Mouse (Mus musculus): ENCODE results near the gene Mad2l2.

The Mad2l2 gene

DNA sequence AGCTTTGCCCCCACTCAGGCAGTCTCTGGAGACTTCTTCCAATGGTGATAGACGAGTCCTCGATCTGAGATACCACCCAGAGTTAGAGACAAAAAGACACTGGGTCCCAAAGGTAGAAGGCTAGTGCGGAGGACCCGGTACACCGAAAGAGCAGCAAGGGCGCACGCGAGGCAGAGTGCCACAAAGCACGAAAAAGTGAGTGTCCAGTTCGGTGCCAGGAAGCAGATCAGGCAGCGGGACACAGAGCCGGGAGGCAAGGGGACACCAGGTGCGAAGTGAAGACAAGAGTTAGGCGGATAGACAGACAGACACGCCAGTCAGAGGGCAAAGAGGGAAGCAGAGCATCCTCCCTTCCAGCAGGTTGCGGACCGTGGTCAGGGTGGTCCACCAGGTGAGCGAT lies at the start of gene Mad2l2:
TSS of gene Mad2l2 (plus strand) at position 252 of the 400 bp plus-strand sequence.
- DNase-seq = no peak

DNA sequence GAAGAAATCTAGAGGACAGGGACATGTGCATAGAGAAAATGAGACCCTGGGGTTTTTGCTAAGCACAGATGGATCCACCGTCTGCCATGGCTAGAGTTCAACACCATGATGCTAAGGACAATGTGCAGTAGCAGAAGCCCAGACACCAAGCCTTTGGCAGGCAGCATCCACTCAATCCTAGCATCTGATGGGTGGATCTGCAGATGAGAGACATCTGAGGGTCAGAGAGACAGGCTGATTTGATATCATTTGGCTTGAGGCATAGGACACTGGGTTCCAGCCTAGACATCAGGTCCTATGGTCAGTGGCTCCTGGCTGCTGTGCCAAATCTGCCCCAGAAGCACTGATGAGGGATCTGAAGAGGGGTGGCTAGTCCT lies 49.6 kb upstream of the Mad2l2 start:
- no peak for DNase-seq

DNA sequence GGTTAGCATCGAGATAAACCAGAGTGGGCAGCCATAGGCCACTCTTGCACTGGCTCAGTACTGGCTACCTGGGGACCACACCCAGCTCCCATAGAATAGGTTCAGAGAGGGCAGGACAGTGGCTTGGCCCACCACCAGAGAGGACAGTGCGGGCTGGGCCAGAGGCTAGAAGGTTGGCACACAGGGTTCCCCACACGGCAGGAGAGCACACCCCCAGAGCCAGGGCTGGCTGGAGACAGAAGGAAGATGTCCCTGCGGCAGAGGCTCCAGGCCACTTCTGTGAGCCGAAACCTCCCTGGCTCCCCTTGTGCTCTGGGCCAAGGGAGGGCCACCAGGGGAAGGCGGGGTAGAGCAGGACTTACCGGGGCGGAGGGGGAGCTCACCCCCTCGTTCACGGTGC lies 49.0 kb upstream of the Mad2l2 start:
- no peak for DNase-seq

DNA sequence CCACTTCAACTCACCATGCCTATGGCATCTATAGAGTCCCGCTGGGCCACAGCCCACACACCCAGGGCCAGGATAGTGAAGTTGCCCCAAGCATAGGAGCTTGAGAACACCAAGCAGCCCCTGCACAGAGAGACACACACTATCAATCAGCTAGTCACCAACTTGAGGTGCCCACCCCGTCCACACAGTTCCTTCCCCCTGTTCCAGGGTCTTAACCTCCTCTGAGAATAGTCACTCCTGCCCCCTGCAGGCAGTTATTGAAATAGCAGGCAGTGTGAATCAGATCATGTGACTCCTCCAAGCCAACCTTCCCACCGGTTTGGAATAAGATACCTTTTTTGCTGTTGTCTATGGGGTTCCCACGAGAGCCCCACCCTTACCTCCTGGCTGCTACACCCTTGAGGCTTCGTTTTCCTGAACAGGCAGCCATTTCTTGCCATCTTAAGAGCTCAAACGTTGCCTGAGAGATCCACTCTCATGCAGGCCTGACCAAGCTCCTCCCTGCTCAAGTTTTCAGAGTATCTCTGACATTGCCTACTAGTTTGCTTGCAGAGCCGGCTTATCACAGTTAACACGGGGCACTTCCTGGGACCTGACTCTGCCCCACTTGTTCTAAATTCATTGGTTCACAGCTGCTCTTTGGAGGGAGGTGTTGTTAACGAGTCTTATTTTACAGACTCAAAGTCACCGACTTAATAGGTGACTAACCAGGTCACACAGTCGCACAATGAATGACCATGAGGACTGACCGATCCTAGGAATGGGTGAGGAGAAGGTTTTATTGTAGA lies 47.7 kb upstream of the Mad2l2 start:
- DNase-seq = peak; percentile 45 to 69

DNA sequence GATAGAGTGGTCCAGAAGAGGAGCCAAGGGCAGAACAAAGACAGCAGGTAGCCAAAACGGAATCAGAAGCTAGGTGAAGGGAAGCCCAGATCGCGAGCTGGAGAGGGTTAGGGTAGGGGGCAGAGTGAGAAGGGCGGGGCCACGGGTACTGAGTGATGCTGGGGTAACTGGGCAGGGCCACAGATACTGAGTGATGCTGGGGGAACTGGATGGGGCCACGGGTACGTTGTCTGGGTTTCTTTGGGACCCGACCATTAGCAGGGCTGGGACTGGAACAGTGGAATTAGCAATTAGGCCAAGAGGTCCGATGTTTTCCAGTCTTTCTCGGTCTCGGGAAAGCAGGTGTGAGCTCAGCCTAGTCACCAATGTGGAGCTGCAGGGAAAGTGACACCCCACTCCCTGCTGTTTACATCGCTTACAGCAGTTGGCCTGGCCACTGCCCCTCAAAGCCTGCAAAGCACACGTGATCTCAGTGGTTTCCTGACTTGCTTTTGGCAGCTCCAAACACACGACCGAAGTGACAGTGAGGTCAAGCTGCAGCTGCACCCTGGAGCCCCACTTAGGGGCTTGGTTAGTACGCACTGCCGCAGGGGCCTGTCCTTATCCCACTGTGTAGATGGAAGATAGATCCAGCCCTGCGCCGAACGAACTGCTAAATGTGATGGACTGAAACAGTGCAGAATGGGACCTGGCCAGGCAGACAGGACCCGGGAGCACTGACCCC lies 46.8 kb upstream of the Mad2l2 start:
- peak; percentile 47 to 70 for DNase-seq

DNA sequence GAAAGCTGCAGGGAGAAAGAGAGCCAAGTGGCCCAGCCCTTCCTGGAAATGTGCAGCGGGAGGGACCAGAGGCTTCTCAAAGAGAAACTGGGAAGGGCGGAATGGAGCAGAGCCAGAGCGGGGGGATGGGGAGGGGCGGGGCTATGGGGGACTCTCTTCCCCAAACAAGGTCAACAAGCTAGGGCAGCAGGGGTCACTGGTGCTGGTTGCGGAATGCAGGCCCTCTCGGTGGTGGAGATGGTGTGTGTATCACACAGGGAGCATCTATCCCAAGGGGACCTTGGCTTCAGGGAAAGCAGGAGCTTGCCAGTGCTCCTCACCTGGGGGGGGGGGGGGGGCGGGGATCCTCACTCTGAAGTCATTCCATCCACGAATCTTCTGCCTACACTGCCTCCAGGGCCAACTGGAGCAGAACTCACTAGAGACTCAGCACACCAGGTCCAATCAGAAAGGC lies 45.9 kb upstream of the Mad2l2 start:
- DNase-seq = no peak

DNA sequence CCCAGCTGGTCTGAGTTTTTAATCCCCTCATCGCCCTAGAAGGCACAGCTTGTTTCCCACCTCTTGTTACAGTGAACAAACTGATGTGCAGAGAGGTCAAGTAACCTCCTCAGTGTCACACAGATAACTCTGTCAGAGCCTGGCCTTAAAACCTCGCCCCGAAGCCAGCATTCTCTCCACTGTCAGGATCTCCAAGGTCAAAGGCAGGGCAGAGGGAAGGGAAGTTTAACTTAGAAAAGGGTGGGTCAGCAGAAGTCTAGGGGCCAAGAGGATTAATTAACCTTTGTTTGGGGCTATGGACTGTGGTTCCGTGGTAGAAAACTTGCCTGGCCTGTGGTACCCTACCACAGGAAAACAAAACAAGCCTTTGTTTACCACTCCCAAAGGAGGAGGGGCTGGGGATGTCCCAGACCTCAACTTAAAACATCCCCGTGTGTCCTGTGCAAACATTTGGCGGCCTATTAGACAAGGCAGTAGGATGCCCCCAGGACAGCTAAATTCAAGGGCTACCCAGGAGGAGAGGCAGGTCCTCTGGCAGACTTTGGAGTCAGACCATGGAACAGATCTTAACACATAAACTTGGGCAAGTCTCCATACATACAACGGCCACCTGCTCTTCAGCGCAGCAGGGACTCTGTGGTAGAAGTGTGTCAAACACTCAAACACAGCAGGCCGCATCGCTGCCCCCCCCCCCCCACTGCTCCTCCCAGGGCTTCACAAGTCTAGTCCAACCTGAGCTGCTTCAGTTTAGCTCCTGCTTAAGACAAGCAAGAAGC lies 44.9 kb upstream of the Mad2l2 start:
- peak in 1 of 2 experiments; percentile 57 for DNase-seq

DNA sequence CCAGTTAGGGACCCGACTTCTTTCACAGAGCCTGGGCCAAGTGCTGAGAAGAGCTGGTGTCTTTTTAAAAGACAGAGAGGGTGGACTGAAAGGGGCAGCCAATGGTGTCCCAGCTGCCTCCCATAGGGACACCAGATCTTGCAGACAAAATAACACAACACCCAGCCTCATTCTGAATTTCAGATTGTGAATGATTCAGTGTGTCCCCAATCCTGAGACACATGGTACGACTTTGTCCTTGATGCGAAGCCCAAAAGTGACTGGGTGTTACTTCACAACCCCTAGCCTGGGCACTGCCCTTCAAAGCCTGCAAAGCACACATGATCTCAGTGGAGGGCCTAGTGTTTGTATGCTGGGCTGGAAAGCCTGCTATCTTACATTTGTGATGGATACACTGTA lies 44.3 kb upstream of the Mad2l2 start:
- no peak for DNase-seq

DNA sequence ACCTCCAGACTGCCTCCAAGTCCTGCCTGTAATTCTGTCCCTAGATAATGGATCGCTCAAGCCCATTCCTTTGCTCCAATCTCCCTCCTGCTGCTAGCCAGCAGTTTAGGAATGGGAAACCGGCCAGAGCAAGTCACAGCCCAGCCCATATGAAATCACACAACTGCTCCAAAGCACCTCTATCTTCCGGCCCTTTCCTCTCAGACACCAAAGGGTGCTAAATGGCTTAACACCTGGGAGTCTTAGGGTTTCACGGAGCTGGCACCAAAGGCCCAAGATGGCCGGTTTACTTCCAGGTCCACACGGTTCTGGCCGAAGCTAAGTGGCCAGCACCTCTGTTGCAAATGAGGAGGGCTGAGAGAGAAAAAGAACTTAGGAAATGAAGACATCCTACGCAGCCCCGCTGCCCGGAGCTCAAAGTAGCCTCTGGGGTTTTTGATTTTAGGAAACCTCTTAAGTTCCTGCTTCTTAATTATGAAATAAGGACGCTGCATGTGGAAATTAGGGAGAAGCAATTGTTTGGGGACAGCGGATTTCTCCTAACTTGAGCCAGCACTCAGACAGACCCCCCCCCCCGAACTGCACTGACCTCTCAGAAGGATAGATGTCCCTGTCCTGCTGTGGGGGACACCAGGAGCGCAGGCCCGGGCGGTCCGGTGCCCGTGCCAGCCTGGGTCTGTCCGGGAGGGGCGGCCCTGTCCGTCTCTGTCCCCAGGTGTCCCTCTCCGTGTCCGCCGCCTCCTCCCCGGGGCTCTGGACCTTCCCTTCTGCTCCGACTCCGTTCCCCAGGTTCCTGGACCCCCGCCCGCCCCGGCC lies 42.9 kb upstream of the Mad2l2 start:
- no peak for DNase-seq

DNA sequence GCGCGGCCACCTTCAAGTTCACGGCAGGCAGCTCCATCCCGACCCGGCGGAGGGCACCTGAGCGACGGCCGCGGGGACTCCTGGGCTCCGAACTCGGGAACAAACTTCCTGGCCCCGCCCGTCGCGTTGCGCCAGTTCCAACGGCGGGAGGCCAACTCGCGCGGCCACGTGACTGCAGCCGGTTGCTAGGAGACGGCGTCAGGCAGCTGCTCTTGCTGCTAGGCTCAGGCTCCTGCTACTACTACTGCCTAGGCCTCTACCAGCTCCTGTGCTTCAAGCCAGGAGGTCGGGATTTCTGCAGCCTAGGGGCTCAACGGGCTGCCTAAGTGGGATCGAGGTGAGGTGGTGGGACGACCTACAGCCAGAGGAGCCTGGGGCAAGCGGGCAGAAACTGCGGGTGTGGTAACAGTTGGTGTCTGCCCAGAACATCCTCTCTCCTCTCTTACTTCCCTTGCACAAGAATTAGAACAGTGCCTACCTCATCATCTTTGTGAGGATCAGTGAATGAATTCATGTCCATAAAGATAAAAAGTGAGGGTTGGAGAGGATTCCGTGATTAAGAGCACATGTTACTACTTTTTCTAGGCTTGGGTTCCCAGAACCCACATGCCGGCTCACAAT lies 42.2 kb upstream of the Mad2l2 start, which contains the start of gene Agtrap:
TSS of gene Agtrap (minus strand) at position 125 of the 621 bp plus-strand sequence.
- DNase-seq = peak; percentile 95 to 96

DNA sequence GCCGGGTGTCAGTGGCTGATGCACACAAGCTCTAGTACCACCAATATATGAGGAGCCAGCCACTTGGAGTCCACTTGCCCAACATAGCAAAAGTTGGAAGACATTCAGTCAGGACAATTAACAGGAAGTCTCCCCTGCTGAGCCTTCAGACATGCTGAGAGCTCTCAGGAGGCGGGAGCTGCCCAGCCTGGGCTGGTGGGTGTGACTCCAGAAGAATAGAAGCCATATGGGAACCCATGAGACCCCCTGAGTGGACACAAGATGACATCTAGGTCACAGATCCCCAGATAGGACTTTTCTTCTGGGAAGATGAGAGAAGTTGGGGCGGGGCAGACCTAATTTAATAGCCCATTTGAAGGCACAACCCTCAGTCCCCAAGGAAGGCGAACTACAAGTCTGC lies 41.0 kb upstream of the Mad2l2 start:
- DNase-seq = no peak

DNA sequence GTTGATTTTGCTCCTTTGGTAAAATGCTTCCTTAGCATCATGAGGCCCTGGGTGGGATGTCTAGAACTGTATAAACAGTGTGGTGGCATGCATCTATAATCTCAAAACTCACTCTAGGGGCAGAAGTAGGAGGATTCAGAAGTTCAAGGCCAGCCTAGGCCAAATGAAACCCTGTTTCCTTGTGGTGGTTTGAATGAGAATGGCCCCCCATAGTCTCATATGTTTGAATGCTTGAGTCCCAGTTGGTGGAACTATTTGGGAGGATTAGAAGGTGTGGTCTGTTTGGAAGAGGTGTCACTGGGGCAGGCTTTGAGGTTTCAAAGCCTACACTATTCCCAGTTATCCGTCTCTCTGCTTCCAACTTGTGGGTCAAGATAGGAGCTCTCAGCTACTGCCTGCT lies 39.0 kb upstream of the Mad2l2 start:
- DNase-seq = no peak

DNA sequence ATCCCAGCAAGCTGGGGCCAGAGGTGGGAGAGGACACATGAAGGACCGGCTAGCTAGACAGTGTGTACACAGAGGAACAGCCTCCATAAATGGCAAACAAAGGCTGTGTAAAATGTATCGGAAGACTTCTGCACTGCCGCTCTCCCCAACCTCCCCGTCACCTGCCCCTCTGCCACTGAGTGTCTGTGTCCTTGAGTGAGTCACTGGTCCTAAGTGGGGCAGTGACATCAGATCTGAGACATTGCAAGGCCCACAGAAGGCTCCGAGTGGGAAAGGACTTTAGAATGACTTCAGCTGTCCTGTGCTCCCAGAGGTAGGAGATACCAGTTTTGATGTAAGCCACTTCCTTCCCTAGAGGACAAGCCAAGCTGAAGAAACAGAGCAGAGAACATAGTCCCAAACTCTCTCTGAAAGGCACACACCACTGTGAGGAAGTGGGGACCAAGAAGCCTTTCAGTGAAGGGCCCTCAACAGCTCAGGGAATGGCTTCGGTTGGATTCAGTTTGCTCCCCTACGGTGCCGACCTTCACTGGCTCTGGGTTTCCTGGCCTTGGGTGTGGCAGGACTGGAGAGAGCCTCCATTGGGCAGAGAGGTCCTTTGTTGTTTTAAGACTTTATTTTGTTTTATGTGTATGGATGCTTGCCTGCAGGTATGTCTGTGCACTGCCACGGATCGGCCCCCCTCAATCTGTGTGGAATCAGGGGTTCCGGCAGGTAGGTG lies 37.5 kb upstream of the Mad2l2 start:
- no peak for DNase-seq

DNA sequence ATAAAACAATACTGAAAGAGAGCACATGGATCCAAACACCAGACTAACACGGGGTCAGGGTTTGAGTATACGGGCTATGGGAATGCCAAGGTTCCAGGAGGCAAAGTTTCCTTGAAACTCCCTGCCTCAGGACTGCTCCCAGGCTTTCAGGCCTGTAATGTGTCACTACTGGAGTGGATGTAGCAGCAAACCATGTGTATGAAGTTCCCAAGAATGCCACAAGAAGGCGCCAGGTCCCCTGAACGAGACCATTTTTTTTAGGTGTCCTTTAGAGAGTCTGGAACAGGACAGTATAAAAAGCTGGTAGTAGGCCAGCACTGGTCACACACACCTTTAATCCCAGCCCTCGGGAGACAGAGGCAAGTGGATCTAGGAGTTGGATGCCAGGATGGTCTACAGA lies 36.0 kb upstream of the Mad2l2 start:
- no peak for DNase-seq

DNA sequence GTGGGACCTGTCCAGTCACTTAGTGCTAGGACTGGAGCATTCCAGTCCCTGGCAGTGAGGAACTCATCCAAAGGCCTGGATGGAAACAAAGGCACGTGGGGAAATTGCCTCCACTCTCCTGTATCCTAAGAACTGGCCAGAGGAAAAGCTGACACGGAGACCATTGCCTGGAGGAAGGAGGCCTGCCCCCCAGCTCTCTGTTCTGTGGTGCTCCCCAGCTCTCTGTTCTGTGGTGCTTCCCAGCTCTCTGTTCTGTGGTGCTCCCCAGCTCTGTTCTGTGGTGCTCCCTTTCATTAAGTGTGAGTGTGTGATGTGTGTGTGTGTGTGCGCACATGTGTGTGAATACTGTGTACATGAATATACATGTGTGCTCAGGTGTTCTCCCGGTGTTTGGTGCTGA lies 35.1 kb upstream of the Mad2l2 start:
- DNase-seq = no peak

DNA sequence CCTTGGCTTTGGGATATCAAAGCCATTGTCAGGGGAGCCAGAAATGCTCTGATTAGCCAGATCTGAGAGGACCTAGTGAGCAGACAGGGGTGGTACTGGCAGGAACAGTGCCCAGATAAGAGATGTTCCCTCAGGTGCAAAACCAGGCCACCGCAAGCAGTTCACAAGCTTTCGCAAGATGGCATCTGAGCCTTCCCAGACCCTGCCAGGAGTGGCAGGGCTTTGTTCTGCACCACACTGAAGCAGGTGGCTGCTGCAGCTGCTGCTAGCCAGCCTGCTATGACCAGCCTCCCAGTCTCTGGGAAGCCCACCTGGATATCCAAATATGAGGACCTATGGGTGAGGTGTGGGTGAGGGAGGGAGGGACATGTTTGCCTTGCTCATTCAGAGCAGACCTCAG lies 32.2 kb upstream of the Mad2l2 start:
- peak; percentile 71 to 78 for DNase-seq

DNA sequence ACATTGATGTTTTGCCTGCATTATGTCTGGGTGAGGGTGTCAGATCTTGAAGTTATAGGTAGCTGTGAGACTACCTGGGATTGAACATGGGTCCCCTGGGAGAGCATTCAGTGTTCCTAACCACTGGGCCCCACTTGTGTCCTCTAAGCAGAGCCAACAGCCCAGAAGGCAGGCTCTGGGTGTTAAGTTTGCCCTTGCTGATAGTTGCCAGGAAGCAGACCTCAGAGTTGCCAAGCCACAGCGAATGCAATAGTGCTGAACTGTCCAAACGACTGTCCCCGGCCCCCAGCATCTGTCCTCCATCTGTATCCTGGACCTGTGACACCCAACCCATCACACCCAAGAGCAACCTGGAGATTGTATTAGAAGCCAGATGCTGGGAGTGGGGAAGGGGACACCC lies 31.5 kb upstream of the Mad2l2 start:
- DNase-seq = no peak

DNA sequence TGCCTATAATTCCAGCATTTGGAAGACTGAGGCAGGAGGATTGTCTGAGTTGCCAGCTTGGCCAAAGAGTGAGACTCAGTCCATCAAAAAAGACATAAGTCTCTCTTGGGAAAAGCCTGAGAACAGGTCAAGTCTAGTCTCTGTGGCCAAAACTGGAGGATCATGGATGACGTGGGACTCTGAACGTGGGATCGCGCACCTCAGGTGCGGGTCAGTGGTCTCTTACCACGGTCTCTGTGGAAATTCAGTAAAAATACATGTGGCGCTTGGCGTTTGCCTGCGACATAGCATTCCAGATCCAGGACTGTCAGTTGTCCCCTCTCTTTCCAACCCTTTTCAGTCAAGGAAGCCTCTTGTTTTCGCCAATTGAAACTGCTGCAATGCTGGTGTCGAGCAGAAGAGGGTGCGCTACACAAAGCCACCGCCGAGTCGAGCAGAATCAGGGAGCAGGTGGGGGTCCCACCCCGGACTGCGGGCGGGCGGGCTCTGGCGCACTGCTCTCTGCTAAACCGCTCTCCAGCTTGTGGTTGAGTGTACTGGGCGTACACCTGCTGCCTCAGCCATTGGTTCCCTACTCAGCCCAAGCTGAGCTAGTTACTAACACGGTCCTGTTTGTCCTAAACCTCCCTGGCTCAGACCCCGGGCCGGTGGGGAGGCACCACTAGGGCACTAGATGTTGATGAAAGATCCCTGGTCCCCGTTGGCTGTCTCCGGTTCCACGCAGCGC lies 28.2 kb upstream of the Mad2l2 start:
- DNase-seq = peak; percentile 84

DNA sequence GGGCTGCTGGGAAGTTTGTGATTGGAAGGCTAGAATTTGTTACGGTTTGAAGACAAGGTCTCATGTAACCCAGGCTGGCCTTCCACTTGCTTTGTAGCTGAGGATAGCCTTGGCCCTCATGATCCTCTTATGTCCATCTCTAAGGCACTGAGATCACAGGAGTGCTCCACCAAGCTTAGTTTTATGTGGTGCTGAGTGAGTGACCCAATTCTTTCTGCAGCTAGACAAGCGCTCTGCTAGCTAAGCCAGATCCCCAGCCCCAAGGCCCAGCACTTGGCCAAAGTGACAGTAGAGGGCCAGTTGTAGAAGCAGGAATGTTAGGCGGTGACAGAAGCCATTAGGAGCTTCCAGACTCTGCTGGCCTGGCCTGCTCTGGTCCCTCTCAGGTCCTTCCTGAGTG lies 26.0 kb upstream of the Mad2l2 start:
- no peak for DNase-seq

DNA sequence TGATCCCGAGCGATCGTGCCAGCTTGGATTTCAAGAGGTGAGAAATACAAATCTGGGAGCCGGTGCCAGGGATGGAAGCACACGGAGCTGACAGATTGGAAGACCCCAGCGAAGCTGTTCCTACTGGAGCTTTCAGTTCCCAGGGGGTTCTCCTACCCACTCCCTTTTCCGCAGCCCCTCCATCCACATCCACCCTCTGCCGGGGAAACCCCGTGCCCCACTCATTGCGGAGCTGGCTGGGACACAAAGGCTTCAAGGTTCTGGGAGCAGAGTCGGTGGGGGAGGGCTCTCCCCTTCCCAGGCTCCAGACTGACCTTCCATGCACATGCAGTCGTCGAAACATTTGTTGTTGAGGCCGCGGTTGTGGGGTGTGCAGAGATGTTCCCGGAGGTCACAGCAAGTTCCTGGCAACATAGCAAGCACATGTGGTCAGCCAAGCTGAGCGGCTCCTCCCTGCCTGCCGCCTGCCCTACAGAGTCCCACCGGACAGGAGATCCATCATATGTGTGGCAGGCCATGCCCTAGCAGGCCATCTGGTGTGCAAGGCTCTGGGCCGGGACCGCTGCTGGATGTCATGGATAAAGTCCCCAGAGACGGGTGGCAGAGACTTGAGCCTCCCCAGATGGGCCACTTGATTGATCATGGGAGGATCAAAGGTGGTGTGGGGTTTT lies 22.4 kb upstream of the Mad2l2 start:
- DNase-seq = no peak
